ENCODE assay signal across 13 mouse cellular contexts in genomic region chrX:52798255-52798654, GRCm38 (mm10). TPM values are rescaled to one million over a fixed set of nuclear protein-coding genes. Genes with fewer than 3 reads are reported as not detected.
"Had no signal": no experiment of that assay in that cellular context is flagged by ENCODE, and none has a peak within 500 bp of the region (broad histone marks: within the 10 kb centered on the region; RNA-seq: fewer than 3 reads in every experiment).

No protein-coding gene starts in this region.

- H3K27me3 ChIP-seq: limb, embryonic 13.5 days; liver, embryonic 15.5 days; midbrain, embryonic 13.5 days had no signal

- H3K27ac ChIP-seq: limb, embryonic 13.5 days; liver, embryonic 15.5 days; midbrain, embryonic 13.5 days had no signal

- H3K9ac ChIP-seq: limb, embryonic 13.5 days; liver, embryonic 15.5 days; midbrain, embryonic 13.5 days had no signal

- H3K4me2 ChIP-seq: limb, embryonic 13.5 days; liver, embryonic 15.5 days; midbrain, embryonic 13.5 days had no signal

- DNase-seq: kidney, adult 2 months; kidney, postnatal 36 days; layer of hippocampus, adult 9-11 months; layer of hippocampus, postnatal 36 days; right cerebral cortex, postnatal 25 days; thymus, adult 18-20 months; thymus, postnatal 25 days had no signal

- H3K9me3 ChIP-seq: limb, embryonic 13.5 days; liver, embryonic 15.5 days; midbrain, embryonic 13.5 days had no signal

- ATAC-seq: intestine, embryonic 16.5 days; midbrain, embryonic 13.5 days had no signal

- H3K4me1 ChIP-seq: liver, embryonic 15.5 days had no signal

- H3K4me3 ChIP-seq: limb, embryonic 13.5 days; liver, embryonic 15.5 days; midbrain, embryonic 13.5 days had no signal

- H3K36me3 ChIP-seq: limb, embryonic 13.5 days; liver, embryonic 15.5 days; midbrain, embryonic 13.5 days had no signal

RNA-seq across cellular contexts. Expression of gene Ccdc160, which starts 7.3 kb away (rescaled TPM):
- polyA plus RNA-seq: liver, adult 2 months; small intestine, adult 2 months had no signal
